Mouse (Mus musculus): Measurements from ENCODE around the gene Pilra.

GRCm38 (mm10) chr5:137800917-137801316 lies 35.2 kb downstream of the Pilra start:
- TF ChIP-seq MAX (IDR thresholded peaks at IDR 0.05; ENCODE audit: low read length) = no peak
- TF ChIP-seq RCOR1 (IDR thresholded peaks at IDR 0.05; ENCODE audit: low read depth, low read length) = peak; percentile 31; the same call in 1 of the 2 replicates
- no peak for TF ChIP-seq JUND (IDR thresholded peaks at IDR 0.05; ENCODE audit: low read depth, low read length)
- no peak for TF ChIP-seq CTCF (IDR thresholded peaks at IDR 0.05 in 2 of 3, conservative IDR thresholded peaks at IDR 0.05 in 1 of 3; ENCODE audit: control insufficient read depth in 1 of 3, insufficient read depth in 1 of 3, low read depth in 2 of 3, low read length in 3 of 3, poor library complexity in 1 of 3, severe bottlenecking in 1 of 3)

All from MEL (cell line).